Mouse (Mus musculus): ENCODE measurements at regions not wholly inside any gene's neighbourhood (a gene's known extent, or its start where the extent isn't known, plus 50 kb on each side); places are given as distances from the start of the nearest gene placed in this dataset.
A peak's percentile ranks its signal among the peaks of the same experiment; 100 is the strongest.

DNA sequence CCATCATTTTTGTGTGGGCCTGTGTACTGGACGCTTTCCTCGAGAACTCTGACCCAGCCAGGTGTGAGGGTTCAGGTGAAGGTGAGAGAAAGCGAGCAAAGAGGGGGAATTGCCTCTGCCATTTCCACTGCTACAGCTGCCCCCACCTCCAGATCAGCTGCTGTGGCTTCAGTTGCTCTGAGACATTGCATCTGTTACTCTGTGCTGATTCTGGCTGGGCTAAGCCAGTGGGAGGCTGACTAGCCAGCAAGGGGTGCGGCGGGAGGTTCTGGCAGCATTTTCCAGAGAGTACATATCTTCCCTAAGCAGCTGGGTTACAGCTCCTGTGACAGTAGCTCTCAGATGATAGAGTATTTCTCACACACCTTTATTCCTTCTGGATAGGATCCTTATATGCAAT lies 712.7 kb upstream of the Cdh18 start:
- no peak for DNase-seq (ENCODE audit: low spot score in 2 of 2)

DNA sequence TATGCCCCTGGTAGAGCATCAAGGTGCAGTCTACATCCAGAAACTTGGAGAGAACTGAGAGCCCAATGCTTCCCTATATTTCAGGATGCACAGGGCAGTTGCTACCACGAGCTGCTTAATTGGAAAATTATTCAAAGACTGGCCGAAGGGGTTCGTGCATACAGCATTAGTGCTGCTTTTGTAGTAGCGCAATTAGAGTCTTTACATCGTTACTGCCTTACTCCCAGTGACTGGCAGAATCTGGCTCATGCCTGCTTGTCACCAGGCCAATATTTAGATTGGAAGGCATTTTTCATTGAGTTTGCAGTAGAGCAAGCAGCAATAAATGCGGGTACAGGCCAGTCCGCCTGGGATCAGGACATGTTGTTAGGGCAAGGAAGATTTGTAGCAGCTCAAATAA lies 690.3 kb upstream of the Cdh18 start:
- no peak for DNase-seq (ENCODE audit: low spot score in 2 of 2)

DNA sequence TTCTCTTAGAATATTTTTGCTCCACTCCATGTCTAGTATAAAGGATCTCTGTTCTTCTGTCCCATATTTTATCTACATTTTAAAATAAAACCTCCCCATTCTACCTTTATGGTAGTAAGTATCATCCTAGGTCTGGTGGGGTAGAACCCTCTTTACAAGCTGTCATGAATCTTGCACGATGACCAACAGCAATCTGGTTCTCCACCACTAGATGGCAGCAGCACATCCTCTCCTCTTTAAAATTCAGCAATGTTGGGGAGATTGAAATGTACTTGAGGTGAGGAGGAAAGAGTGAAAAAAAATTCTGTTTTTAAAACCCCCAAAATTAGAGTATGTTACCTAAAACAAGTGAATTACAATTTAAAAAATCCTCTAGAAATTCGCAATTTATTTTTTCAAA lies 663.6 kb upstream of the Cdh18 start:
- DNase-seq (ENCODE audit: low spot score in 2 of 2): peak; percentile 60 to 80

Data from right cerebral cortex, postnatal 10 days (tissue).